Mouse (Mus musculus): Measurements from ENCODE around the gene Uggt2.

Gene Uggt2

DNA sequence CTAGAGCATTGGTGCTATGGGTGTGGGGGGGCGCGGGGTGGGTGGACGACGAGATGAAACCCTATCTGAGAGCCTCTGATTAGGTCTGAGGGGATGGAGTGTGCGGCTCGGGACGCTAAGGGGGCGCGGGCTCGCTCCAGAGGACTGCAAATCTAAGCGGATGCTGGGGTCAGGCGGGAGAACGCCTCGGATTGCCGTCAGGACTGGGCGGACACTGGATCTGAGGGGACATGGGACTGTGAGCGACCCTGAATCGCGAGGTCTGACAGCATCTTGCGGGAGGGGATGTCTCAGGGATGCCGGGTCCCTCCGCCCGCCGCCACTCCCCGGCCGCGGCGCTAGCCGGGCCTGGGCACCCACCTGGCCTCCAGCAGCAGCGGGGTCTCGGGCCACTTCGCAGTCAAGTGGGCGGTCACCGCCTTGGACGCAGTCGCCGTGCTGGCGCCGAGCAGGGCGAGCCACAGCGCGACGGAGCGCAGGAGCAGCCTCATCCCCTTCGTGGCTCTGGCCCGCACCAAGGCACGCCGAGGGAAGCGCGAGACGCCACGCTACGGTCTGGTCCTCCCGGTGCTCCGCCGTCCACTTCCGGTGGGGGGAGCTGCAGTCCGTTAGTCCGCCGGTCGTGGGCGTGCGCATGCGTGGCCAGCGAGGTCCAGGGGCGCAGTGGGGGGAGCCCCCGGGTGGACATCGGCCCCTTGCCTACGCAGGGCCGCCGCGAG is at the start of gene Uggt2:
TSS of gene Uggt2 (minus strand) at position 580 of the 719 bp plus-strand sequence.
- no peak for DNase-seq (ENCODE audit: low spot score in 2 of 2)

DNA sequence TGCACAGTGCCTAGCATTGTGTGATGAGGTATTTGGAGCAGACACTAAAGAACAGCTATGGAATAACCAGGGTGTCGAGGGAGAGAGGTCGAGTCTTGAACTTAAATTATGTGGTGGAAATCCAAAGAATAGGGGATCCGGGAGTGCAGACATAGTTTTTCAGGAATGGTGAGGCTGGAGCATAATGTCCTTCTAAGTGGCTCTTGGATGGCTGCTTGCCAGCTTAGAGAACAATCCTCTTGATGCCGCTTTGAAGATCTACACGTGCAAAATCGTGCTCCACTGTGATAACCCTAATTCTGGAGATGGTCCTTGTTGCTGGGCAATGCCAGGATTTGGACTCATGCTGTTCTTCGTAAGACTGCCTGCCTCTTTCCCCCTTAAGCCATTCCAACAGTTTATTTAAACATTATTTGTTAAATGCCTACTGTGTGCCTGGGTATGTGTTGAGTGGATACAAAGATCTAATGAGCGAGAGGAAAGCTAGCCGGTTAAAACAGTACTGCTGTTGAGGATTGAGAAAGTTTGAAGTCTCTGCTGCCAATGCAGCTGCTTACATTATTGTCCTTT is 40.2 kb upstream of the Uggt2 start:
- DNase-seq (ENCODE audit: low spot score in 2 of 2) = no peak

DNA sequence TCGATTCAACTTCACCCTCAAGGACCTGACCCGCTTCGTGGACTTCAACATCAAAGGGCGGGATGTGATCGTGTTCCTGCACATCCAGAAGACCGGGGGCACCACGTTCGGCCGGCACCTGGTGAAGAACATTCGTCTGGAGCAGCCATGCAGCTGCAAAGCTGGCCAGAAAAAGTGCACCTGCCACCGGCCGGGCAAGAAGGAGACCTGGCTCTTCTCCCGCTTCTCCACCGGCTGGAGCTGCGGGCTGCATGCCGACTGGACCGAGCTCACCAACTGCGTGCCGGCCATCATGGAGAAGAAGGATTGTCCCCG is 39.5 kb upstream of the Uggt2 start:
- DNase-seq (ENCODE audit: low spot score in 2 of 2) = no peak

DNA sequence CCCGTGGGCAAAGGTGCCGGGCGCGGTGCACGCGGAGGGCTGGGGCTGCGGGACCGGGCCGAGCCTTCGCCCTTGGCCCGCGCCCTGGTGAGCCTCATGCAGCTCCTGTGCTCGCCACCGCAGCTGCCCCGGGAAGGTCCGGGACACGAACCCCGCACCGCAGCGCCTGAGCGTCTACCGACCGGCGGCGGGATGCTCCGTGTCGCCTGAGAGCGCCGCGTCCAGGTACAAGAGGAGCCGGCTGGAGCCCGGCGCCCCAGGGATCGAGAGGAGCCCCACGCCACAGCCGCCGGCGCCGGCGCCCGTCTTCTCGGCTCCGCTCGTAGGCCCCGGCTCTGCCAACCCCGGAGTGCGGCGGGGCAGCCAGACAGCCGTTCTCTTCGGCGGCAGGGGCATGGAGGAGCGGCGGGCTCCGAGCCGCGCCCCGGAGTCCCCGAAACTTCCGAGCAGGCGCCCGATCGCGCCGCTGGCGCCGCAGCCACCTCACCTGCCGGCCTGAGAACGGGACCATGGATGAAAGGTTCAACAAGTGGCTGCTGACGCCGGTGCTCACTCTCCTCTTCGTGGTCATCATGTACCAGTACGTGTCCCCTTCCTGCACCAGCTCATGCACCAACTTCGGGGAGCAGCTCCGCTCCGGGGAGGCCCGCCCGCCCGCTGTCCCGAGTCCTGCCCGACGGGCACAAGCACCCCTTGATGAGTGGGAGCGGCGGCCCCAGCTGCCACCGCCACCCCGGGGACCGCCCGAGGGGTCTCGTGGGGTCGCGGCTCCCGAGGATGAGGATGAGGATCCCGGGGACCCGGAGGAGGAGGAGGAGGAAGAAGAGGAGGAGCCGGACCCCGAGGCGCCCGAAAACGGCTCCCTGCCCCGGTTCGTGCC is 38.9 kb upstream of the Uggt2 start, which contains the start of gene Hs6st3:
TSS of gene Hs6st3 (plus strand) at position 436 of the 880 bp plus-strand sequence.
- no peak for DNase-seq (ENCODE audit: low spot score in 2 of 2)

DNA sequence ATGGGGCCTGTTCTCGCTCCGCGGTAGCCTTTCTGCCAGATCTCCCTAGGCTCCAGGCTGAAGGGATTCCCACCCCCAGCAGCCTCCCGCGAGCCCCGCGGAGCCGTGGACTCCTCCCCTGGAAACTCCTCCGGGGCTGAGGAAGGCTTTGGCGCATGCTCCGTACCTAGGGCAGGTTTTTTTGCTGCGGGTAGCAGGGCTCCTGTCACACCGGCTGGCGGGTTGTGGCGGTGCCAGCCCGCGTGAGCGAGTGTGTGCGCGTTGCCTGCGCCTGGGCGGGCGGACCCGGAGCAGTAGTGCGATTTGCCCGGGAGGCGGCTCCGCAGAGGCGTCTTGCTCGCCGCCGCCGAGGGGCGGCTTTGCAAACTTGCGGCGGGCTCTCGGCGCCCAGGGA is 38.3 kb upstream of the Uggt2 start:
- DNase-seq (ENCODE audit: low spot score in 2 of 2) = no peak

DNA sequence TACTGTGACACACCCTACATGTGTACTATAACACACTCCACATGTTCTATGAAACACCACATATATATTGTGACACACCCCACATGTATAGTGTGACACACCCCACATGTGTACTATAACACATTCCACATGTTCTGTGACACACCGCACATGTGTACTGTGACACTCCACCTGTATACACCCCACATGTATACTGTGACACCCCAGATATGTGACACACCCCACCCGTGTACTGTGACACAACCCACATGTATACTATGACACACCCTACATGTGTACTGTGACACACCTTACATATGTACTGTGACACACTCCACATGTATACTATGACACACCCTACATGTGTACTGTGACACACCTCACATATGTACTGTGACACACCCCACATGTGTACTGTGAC is 28.1 kb upstream of the Uggt2 start:
- DNase-seq (ENCODE audit: low spot score in 2 of 2) = no peak

DNA sequence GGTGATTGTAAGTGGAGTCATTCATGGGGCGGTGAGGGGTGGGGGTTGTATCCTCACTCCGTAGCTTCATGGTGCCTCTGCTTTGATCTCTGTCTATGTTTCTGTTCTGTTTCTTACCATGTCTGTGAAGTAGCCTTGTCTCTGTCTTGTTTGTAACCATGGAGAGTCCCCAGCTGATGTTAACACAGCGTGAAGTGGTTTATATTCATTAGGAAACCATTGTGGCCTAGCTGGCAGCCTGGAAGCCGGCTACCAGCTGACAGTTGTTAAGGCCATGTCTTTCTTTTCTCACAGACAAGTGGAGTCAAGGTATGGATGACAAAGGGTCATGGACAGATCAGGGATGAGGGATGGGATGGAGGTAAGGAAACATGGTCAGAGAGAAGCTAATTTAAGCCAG is 26.6 kb upstream of the Uggt2 start:
- DNase-seq (ENCODE audit: low spot score in 2 of 2) = no peak

DNA sequence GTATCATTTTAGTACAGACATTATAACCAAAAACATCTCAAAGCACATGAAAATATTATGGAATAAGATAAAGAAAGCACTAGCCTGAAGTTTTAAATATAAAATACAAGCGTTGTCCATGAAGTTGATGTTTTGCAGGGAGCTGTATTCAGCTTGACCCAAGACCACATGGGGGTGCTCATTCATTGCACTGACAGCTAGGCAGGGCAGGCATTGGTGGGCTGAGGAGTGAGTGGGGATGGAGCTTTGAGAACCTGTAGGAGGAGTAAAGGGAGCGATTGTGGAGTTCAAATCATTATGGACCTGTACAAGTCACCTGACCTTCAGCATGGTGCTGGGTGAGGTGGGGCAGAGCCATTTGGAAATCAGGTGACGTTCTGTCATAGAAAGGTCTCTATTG is 24.8 kb upstream of the Uggt2 start:
- DNase-seq (ENCODE audit: low spot score in 2 of 2) = no peak

DNA sequence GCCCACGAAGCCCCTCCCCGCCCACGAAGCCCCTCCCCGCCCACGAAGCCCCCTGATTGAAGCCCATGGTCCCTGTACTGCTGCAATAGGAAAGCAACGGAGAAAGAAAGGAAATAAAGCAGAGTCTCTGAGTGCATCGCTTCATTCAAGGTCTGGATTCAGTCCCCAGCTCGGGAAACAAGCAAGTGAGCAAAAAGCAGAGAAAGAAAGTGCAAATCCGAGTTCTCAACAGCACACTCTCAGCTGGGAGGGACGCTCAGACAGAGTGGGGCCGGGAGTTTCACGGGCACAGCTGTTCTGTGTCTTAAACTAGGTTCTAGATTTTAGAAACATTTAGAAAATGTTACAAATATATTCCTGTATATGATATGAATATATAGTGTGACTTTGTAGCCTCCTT is 24.4 kb upstream of the Uggt2 start:
- no peak for DNase-seq (ENCODE audit: low spot score in 2 of 2)

DNA sequence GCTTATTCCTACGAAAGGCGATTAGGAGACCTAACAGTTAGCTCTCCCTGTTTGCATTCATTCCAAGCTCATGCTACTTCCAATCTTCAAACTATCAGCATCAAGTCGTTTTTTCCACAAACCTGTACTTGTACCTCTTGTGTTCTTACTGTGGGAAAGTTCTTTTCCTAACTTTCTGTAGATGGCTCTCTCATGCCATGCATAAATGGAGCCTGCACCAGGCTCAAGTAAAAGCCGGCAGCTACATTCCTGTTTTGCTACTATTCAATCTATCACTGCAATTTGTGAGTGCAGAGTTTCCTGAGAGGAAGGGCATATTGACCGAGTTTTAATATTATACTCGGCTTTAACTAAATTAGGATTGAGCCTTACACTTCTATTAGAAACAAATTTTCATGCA is 13.3 kb upstream of the Uggt2 start:
- DNase-seq (ENCODE audit: low spot score in 2 of 2) = no peak

DNA sequence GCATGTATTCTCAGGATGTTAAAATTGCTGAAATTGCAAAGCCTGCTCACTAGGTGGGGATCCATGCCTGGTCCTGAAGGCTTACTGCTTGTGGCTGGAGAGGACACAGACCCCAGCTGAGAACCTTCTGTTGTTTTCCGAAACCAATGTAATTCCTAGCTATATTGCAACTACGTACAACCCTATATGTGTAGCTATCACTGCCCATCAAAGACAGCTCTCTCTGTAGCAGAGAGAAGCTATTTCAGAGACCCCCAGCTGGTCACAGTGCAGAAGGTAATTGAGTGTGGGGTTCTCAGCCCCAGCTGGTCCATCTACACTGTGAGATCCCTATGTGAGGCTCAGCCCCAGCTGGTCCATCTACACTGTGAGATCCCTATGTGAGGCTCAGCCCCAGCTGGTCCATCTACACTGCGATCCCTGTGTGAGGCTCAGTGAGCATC is 10.6 kb upstream of the Uggt2 start:
- no peak for DNase-seq (ENCODE audit: low spot score in 2 of 2)

DNA sequence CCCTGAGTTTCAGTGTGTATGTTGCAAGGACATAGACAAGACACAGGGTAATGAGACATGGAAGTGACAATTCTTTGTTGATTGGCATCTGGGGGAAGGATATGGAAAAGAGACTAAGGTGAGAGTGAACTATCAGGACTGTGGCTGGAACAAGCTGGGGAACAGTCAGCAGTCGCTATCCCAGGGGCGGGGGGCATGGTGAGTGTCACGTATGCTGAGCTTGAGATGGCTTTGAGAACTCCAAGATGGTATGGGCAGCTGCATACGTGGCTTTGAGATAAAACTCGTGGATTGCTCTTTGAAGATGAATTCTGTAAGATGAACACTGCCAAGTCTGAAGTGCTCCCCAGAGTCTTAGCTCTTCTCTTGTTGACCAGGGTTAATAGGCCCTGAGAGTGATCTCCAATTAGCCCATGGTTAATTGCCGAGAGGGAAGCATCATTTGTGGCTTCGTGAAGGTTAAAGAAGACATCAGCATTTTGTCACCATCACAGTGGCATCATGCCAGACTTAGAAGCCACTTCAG is 9.6 kb upstream of the Uggt2 start:
- no peak for DNase-seq (ENCODE audit: low spot score in 2 of 2)

DNA sequence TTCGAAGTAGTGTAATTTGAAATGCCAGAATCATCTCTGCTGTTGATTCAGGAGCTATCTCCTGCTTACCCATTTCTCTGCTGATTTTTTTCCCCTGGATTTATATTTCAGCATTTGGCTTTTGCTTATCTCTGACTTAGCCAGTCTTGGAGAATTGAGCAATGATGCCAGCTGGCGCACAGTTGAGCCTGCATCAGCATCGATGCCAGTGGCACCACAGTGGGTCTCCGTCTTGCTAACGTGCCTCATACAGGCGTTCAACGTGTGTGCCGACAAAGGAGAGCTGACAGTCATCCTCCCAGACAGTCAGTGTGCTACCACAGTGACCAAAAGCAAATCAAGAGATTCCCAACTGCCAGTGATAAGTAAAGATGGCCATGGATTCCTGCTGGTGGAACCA is 8.4 kb upstream of the Uggt2 start:
- no peak for DNase-seq (ENCODE audit: low spot score in 2 of 2)

DNA sequence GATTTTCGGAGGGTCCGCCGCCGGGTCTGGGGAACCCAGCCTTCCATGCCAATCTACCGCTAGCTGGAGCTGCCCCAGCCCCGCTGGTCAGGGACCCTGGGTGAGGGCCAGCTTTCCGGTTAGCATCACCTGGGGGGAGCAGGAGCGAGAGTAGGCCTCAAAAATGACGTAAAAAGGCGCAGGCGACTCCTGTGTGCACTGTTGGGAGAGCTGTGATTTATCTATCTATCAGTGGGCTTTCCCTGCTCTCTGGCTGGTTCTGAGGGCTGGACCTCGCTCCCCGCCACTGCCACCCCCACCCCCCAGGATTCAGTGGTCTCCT is 301 bp upstream of the Uggt2 start:
- DNase-seq (ENCODE audit: low spot score in 2 of 2) = no peak

DNA sequence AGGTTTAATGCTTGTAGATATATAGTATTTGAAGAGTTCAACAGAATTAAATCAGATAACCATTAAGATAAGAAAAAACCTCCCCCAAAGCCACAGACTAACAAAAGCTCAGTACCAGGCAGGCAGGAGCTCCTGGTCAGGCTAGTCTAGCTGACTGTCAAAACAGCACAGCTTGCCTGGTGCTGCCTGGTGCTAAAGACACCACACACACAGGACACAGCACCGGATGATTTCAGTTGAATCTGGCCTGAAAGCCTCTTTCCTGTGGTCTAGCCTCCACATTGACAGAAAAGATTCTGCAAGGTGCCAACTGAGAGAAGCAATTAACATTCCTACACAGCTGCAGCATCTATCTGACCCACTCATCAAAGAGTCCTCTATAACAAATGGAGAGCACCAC is 37.4 kb downstream of the Uggt2 start:
- DNase-seq (ENCODE audit: low spot score in 2 of 2) = no peak

DNA sequence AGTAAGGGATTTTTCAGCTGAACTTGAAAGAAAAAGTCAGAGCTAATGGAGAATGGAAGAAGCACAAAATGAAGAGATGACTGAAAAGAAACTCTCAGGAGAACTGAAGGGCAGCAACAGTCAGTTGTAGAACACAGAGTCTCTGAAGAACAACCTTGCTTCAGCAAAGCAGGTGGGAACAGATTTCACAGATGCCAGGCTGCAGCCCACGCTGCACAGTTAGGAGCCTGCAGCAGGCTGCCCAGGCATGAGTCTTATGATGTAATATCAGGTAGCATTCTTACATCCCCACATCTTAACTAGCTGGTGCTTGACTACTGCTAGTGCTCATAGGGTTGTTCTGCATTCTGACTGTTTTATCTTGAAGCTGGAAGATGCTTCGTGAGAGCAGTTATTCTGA is 38.5 kb downstream of the Uggt2 start:
- DNase-seq (ENCODE audit: low spot score in 2 of 2) = no peak

DNA sequence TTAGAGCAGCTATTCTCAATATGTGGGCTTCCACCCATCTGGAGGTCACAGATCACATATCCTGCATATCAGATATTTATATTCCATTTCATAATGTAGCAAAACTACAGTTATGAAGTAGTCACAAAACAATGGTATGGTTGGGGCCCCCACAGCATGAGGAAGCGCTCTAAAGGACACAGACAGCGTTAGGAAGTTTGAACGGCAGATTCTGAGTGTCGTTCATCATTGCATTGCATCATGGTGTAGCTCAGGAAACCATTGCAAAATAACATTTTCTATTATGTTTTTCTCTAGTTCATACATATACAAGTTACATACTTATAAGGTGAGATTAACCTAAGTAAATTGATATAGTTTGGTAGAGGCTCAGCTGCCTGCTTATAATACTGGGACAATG is 42.2 kb downstream of the Uggt2 start:
- DNase-seq (ENCODE audit: low spot score in 2 of 2) = no peak

DNA sequence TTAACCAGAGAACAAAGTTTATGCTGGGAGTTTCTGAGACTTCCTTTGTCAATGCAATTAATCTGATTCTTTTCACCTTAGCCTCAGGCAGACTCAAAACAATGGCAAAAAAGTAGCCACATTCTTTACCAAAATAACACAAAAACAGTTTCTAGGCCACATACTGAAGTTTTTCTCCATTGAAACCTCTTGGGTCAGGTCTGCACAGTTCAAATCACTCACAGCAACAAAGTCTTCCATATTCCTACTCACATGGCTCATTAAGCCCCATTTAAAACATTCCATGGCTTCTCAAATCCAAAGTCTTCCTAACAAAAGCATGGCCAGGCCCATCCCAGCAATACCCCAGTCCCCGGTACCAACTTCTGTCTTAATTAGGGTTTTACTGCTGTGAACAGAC is 46.3 kb downstream of the Uggt2 start:
- no peak for DNase-seq (ENCODE audit: low spot score in 2 of 2)

DNA sequence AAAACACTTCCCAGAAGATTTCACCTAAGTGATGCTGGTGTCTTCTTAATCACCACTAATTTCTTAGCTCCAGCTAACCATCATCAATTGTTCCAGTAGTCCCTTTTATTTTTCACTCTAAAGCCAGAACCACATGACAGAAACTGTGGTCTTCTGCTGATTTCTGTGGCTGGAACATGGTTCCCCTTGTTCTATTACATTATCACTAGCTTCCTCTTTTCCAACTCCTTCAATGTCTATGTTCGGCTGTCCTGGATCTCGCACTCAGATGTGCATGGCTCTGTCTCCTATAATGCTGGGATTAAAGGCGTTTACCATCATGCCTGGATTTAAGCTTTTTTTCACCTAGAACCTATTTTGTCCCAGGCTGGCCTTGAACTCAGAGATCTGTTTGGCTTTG is 46.9 kb downstream of the Uggt2 start:
- DNase-seq (ENCODE audit: low spot score in 2 of 2) = no peak

DNA sequence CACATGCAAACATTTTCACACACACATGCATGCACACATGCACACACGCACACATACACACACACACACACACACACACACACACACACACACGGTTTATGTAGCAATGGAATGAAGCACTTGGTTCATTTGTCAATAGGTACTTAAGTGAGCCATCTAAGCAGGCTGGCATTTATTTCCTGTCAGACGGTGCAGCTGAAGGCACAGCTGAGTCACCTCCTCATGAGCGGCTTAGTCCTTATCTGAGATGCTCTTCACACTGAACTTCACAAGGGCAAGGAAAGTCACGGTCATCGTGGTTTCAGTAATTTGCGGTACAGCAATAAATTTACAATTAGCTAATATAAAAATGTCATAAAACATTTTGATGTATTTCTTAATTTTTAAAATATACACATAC is 55.5 kb downstream of the Uggt2 start:
- no peak for DNase-seq (ENCODE audit: low spot score in 2 of 2)

DNA sequence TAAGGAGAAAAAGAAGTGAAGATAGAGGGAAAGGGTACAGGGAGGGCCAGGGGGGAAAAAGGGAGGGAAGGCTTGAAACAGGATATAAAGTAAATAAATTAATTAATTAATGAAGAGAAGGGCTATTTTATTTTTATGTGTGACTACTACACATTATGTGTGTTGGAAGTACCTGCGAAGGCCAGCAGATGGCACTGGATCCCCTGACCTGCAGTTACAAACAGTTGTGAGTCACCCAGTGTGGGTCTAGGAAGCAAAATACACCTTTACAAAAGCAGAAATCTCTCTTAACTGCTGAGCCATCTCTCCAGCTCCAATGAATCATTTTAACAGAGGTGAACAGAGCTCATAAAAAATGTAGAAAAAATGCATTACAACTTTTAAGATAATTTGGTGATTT is 59.0 kb downstream of the Uggt2 start:
- DNase-seq (ENCODE audit: low spot score in 2 of 2) = peak in 1 of 2 experiments; percentile 3

DNA sequence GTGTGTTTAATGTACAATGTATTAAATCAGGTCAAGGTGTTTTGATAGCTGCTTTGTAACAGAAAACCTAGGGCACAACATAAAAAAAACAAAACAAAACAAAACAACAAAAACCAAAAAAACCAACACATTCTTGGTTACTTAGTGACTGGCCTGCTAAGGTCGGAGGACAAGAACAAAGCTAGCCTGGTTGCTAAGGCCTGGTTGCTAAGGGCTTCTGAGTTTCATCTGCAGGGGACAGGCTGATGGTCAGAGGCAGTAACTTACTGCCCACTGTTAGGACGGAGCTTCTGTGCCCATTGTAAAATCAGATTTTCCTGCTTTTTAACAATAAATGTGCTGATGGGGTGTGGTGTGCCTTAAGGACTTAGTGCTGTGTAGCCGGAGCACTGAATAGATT is 61.5 kb downstream of the Uggt2 start:
- no peak for DNase-seq (ENCODE audit: low spot score in 2 of 2)
